Mouse (Mus musculus) heart, postnatal 0 days (tissue): ENCODE measurements at regions not wholly inside any gene's neighbourhood (a gene's known extent, or its start where the extent isn't known, plus 50 kb on each side); places are given as distances from the start of the nearest gene placed in this dataset.

Experiments
- ATAC-seq: fragments of 200-750 bp; cut with Nextera tagmentation; 2 replicates; pipeline ENCODE4 v1.8.0; 2017; ENCODE audit warnings: low read depth, moderate number of reproducible peaks, moderate library complexity; ENCODE audit not compliant: insufficient read depth
- DNase-seq: peaks from one replicate; pipeline ENCODE4 v3.0.0-alpha.2; 2016; ENCODE audit warnings: low spot score
- H3K27ac ChIP-seq: fragments of 300-500 bp; sonication (generic); 2 replicates; pipeline ENCODE4 v1.5.1; 2014; ENCODE audit warnings: low read depth, mild to moderate bottlenecking
- H3K27me3 ChIP-seq: fragments of 300-500 bp; sonication (generic); 2 replicates; pipeline ENCODE4 v1.6.1; 2014; ENCODE audit warnings: low read length, mixed read lengths; ENCODE audit not compliant: control insufficient read depth, insufficient read depth
- H3K36me3 ChIP-seq: fragments of 300-500 bp; sonication (generic); replicated peaks from 2 replicates; pipeline ENCODE4 v1.6.1; 2014; ENCODE audit warnings: low read length, mixed read lengths; ENCODE audit not compliant: control insufficient read depth, insufficient read depth
- H3K4me1 ChIP-seq: fragments of 300-500 bp; sonication (generic); 2 replicates; pipeline ENCODE4 v1.6.1; 2014; ENCODE audit warnings: antibody characterized with exemption; ENCODE audit not compliant: control insufficient read depth, insufficient read depth
- H3K4me2 ChIP-seq: fragments of 300-500 bp; sonication (generic); 2 replicates; pipeline ENCODE4 v1.6.1; 2014; ENCODE audit warnings: low read depth, mild to moderate bottlenecking, low read length, moderate library complexity
- H3K4me3 ChIP-seq: fragments of 300-500 bp; sonication (generic); 2 replicates; pipeline ENCODE4 v1.5.1; 2014; ENCODE audit warnings: low read depth, low read length
- H3K9ac ChIP-seq: fragments of 300-500 bp; sonication (generic); replicated peaks from 2 replicates; pipeline ENCODE4 v1.6.1; 2014; ENCODE audit warnings: low read depth, low read length, mixed read lengths
- H3K9me3 ChIP-seq: fragments of 300-500 bp; sonication (generic); replicated peaks from 2 replicates; pipeline ENCODE4 v1.6.1; 2016; ENCODE audit warnings: low read length; ENCODE audit not compliant: control insufficient read depth
- CTCF ChIP-seq: IDR thresholded peaks from 2 replicates; pipeline ENCODE4 v1.5.1; 2016; ENCODE audit warnings: antibody characterized with exemption, control low read depth, low read depth
- EP300 ChIP-seq: IDR thresholded peaks from 2 replicates; pipeline ENCODE4 v1.6.1; 2016; ENCODE audit warnings: antibody characterized with exemption, low read depth
- WGBS: fragments of 180-500 bp; shearing (Covaris S2); extraction: QIAGEN DNeasy Blood & Tissue Kit; methylation state at CpG from one replicate; pipeline ENCODE4 v1.1.7; 2014; 5-methylcytosine and 5-hydroxymethylcytosine counted together

- Histone ChIP-seq H3K4me2 (no peak overlapping the region), H3K4me3 (no peak overlapping the region), H3K36me3 (no peaks in the 10 kb centered on the region), H3K9me3 (no peaks in the 10 kb centered on the region), H3K9ac (no peak overlapping the region), H3K4me1 (peaks cover 7% of the 10 kb centered on the region), H3K27me3 (no peaks in the 10 kb centered on the region), H3K27ac (no peak overlapping the region)
- ATAC-seq (no peak), DNase-seq (no peak)
- TF ChIP-seq CTCF (no peak), EP300 (no peak)
- 75% methylated on average over 3 of the region's 3 CpGs for WGBS
Measured at GRCm38 (mm10) chr2:137289231-137289630, 172.8 kb upstream of the Jag1 start.

- Histone ChIP-seq H3K27me3 (no peaks in the 10 kb centered on the region), H3K9me3 (no peaks in the 10 kb centered on the region), H3K36me3 (no peaks in the 10 kb centered on the region), H3K4me1 (no peaks in the 10 kb centered on the region), H3K9ac (no peak overlapping the region), H3K4me3 (no peak overlapping the region), H3K4me2 (no peak overlapping the region), H3K27ac (no peak overlapping the region)
- ATAC-seq = peak; percentile 79
- WGBS = 54% methylated on average over 5 of the region's 5 CpGs
- DNase-seq = peak; percentile 36
- TF ChIP-seq CTCF = no peak
- no peak for TF ChIP-seq EP300
Measured at GRCm38 (mm10) chr2:137271575-137272180, 155.2 kb upstream of the Jag1 start.

GRCm38 (mm10) chr2:137262911-137263310 is 146.5 kb upstream of the Jag1 start:
- H3K4me1 ChIP-seq = no peaks in the 10 kb centered on the region
- no peak for TF ChIP-seq CTCF
- no peak for TF ChIP-seq EP300
- no peaks in the 10 kb centered on the region for H3K27me3 ChIP-seq
- no peaks in the 10 kb centered on the region for H3K9me3 ChIP-seq
- H3K4me2 ChIP-seq = no peak overlapping the region
- DNase-seq = no peak
- no peak for ATAC-seq
- no peak overlapping the region for H3K4me3 ChIP-seq
- no peaks in the 10 kb centered on the region for H3K36me3 ChIP-seq
- no peak overlapping the region for H3K9ac ChIP-seq
- 59% methylated on average over 2 of the region's 2 CpGs for WGBS
- H3K27ac ChIP-seq = no peak overlapping the region

GRCm38 (mm10) chr2:137257847-137258515 is 141.5 kb upstream of the Jag1 start:
- Histone ChIP-seq H3K27ac (no peak overlapping the region), H3K27me3 (no peaks in the 10 kb centered on the region), H3K9ac (no peak overlapping the region), H3K4me1 (no peaks in the 10 kb centered on the region), H3K4me2 (no peak overlapping the region), H3K9me3 (no peaks in the 10 kb centered on the region), H3K4me3 (no peak overlapping the region), H3K36me3 (no peaks in the 10 kb centered on the region)
- ATAC-seq (no peak), DNase-seq (no peak)
- WGBS = 82% methylated on average over 8 of the region's 8 CpGs
- TF ChIP-seq CTCF (no peak), EP300 (no peak)

GRCm38 (mm10) chr2:137247931-137248330 is 131.5 kb upstream of the Jag1 start:
- H3K4me1 ChIP-seq = no peaks in the 10 kb centered on the region
- 74% methylated on average over 7 of the region's 7 CpGs for WGBS
- H3K9ac ChIP-seq = no peak overlapping the region
- H3K27me3 ChIP-seq = no peaks in the 10 kb centered on the region
- H3K9me3 ChIP-seq = no peaks in the 10 kb centered on the region
- no peak overlapping the region for H3K4me3 ChIP-seq
- no peak overlapping the region for H3K27ac ChIP-seq
- ATAC-seq = no peak
- DNase-seq = no peak
- H3K36me3 ChIP-seq = no peaks in the 10 kb centered on the region
- no peak overlapping the region for H3K4me2 ChIP-seq
- no peak for TF ChIP-seq CTCF
- TF ChIP-seq EP300 = no peak

GRCm38 (mm10) chr2:137244370-137244769 is 127.9 kb upstream of the Jag1 start:
- H3K27me3 ChIP-seq = no peaks in the 10 kb centered on the region
- H3K9me3 ChIP-seq = no peaks in the 10 kb centered on the region
- ATAC-seq (no peak), DNase-seq (no peak)
- no peak overlapping the region for H3K9ac ChIP-seq
- no peak overlapping the region for H3K27ac ChIP-seq
- TF ChIP-seq EP300 (no peak), CTCF (no peak)
- H3K4me3 ChIP-seq = no peak overlapping the region
- H3K36me3 ChIP-seq = no peaks in the 10 kb centered on the region
- H3K4me2 ChIP-seq = no peak overlapping the region
- 90% methylated on average over 6 of the region's 6 CpGs for WGBS
- no peaks in the 10 kb centered on the region for H3K4me1 ChIP-seq
